20 mouse cellular contexts compared by ENCODE assay signal in genomic region chr10:99748668-99749260, GRCm38 (mm10). TPM values are rescaled to one million over a fixed set of nuclear protein-coding genes. Genes with fewer than 3 reads are reported as not detected.
DNase-seq lines count a peak whose midpoint lies in the region; ATAC-seq and TF ChIP-seq lines count a peak whose summit lies in the region.
"Had no signal": no experiment of that assay in that cellular context is flagged by ENCODE, and none has a peak within 500 bp of the region (broad histone marks: within the 10 kb centered on the region; RNA-seq: fewer than 3 reads in every experiment).

No protein-coding gene starts in this region.

- ATAC-seq in heart, embryonic 15.5 days (replicated peaks; ENCODE audit: insufficient number of reproducible peaks, insufficient read depth, low FRiP score, low read depth): 0 out of 2 replicates have a peak, but pooled peaks have one; percentile 10
- ATAC-seq in lung, postnatal 0 days: peak; percentile 67
- ATAC-seq: hindbrain, embryonic 16.5 days had no signal

- H3K9ac ChIP-seq in heart, embryonic 15.5 days: no peak overlapping the region
- no peak overlapping the region for H3K9ac ChIP-seq in lung, postnatal 0 days (replicated peaks; ENCODE audit: low read depth)
- H3K9ac ChIP-seq: embryonic facial prominence, embryonic 12.5 days; liver, embryonic 13.5 days; neural tube, embryonic 13.5 days had no signal

- DNase-seq in heart, adult 18-20 months: peak; percentile 13 to 54
- DNase-seq in heart, postnatal 25 days (ENCODE audit: low spot score): no peak
- peak; percentile 6 for DNase-seq in kidney, postnatal 14 days
- no peak for DNase-seq in kidney, adult 2 months
- DNase-seq in lung, postnatal 0 days (ENCODE audit: low spot score): peak; percentile 70
- no peak for DNase-seq in urinary bladder, postnatal 10 days (ENCODE audit: low spot score)
- DNase-seq in thymus, postnatal 14 days: no peak
- DNase-seq: adrenal gland, adult 8-10 months; B cell, adult 2 months; cerebellum, adult 2 months; gastrocnemius, postnatal 14 days; liver, embryonic 13.5 days had no signal

- no peaks in the 10 kb centered on the region for H3K4me1 ChIP-seq in kidney, adult 2 months (ENCODE audit: control insufficient read depth, insufficient read depth, low read length)
- H3K4me1 ChIP-seq in heart, embryonic 15.5 days (replicated peaks): no peaks in the 10 kb centered on the region
- no peaks in the 10 kb centered on the region for H3K4me1 ChIP-seq in lung, postnatal 0 days (ENCODE audit: insufficient read depth, low read depth, low read length)
- H3K4me1 ChIP-seq: embryonic facial prominence, embryonic 12.5 days; liver, embryonic 13.5 days; neural tube, embryonic 13.5 days had no signal

- H3K9me3 ChIP-seq in heart, embryonic 15.5 days (replicated peaks): no peaks in the 10 kb centered on the region
- H3K9me3 ChIP-seq in lung, postnatal 0 days (ENCODE audit: low read length): no peaks in the 10 kb centered on the region
- H3K9me3 ChIP-seq: embryonic facial prominence, embryonic 12.5 days; liver, embryonic 13.5 days; neural tube, embryonic 13.5 days had no signal

- H3K4me2 ChIP-seq in heart, embryonic 15.5 days: no peak overlapping the region
- H3K4me2 ChIP-seq in lung, postnatal 0 days (replicated peaks; ENCODE audit: low read depth, low read length): no peak overlapping the region
- H3K4me2 ChIP-seq: embryonic facial prominence, embryonic 12.5 days; liver, embryonic 13.5 days; midbrain, embryonic 11.5 days; neural tube, embryonic 13.5 days had no signal

- WGBS in kidney, adult 2 months: 60% methylated on average over 2 of the region's 2 CpGs
- WGBS in heart, embryonic 15.5 days: 70% methylated on average over 2 of the region's 2 CpGs
- 47% methylated on average over 2 of the region's 2 CpGs for WGBS in lung, postnatal 0 days

- H3K36me3 ChIP-seq in kidney, adult 2 months (ENCODE audit: control insufficient read depth, insufficient read depth, low read length): no peaks in the 10 kb centered on the region
- H3K36me3 ChIP-seq in heart, embryonic 15.5 days: no peaks in the 10 kb centered on the region
- H3K36me3 ChIP-seq in lung, postnatal 0 days (ENCODE audit: insufficient read depth, low read length): no peaks in the 10 kb centered on the region
- H3K36me3 ChIP-seq: embryonic facial prominence, embryonic 12.5 days; liver, embryonic 13.5 days; neural tube, embryonic 13.5 days had no signal

- H3K27me3 ChIP-seq in kidney, adult 2 months (replicated peaks; ENCODE audit: control insufficient read depth, insufficient read depth, low read length): no peaks in the 10 kb centered on the region
- H3K27me3 ChIP-seq in heart, embryonic 15.5 days: no peaks in the 10 kb centered on the region
- no peaks in the 10 kb centered on the region for H3K27me3 ChIP-seq in lung, postnatal 0 days (replicated peaks; ENCODE audit: insufficient read depth, low read length)
- H3K27me3 ChIP-seq: embryonic facial prominence, embryonic 12.5 days; liver, embryonic 13.5 days; neural tube, embryonic 13.5 days had no signal

- TF ChIP-seq POLR2A in kidney, adult 2 months (IDR thresholded peaks at IDR 0.05; ENCODE audit: low read depth, low read length): no peak

- peak; percentile 94 for TF ChIP-seq EP300 in lung, postnatal 0 days (IDR thresholded peaks at IDR 0.05)

- H3K4me3 ChIP-seq in kidney, adult 2 months (ENCODE audit: insufficient read depth, low read depth, low read length): no peak overlapping the region
- no peak overlapping the region for H3K4me3 ChIP-seq in heart, embryonic 15.5 days
- no peak overlapping the region for H3K4me3 ChIP-seq in lung, postnatal 0 days (ENCODE audit: low read depth, low read length)
- H3K4me3 ChIP-seq: embryonic facial prominence, embryonic 12.5 days; layer of hippocampus, adult 2 months; liver, embryonic 13.5 days; neural tube, embryonic 13.5 days had no signal

- H3K27ac ChIP-seq in kidney, adult 2 months (ENCODE audit: insufficient read depth, low read depth, low read length): no peak overlapping the region
- H3K27ac ChIP-seq in heart, embryonic 15.5 days: no peak overlapping the region
- H3K27ac ChIP-seq in lung, postnatal 0 days (ENCODE audit: low read length): peak overlapping the region; percentile 47
- H3K27ac ChIP-seq: embryonic facial prominence, embryonic 12.5 days; layer of hippocampus, adult 2 months; liver, embryonic 13.5 days; macrophage; neural tube, embryonic 13.5 days had no signal

- no peak for TF ChIP-seq CTCF in kidney, adult 2 months (conservative IDR thresholded peaks at IDR 0.05; ENCODE audit: insufficient read depth, insufficient read length, low read depth, low read length)
- TF ChIP-seq CTCF in lung, postnatal 0 days (IDR thresholded peaks at IDR 0.05): no peak

- intact Hi-C loops in heart, postnatal 25 days (cut with DNase I): loop anchor here (10.0 kb wide), 2 partner anchors 64 to 104 kb away; no protein-coding TSS in a partner anchor

RNA-seq across cellular contexts. Expression of gene Csl, which starts 10.7 kb away (rescaled TPM):
- total RNA-seq in heart, adult 18-20 months (2021): 1 to 10 TPM; 3.2 to 4.7 TPM
- total RNA-seq in heart, postnatal 25 days (2021): 1 to 10 TPM; 4.0 to 4.4 TPM
- polyA plus RNA-seq in kidney, adult 2 months (2012; rRNA removed): 0.08 and 0.09 TPM in 2 replicates
- polyA plus RNA-seq in heart, embryonic 15.5 days (2015; fragmentation: Nextera tagmentation; extraction: Ambion mirVana): 0.14 and 0.25 TPM in 2 replicates
- polyA plus RNA-seq in lung, postnatal 0 days (2015; fragmentation: Nextera tagmentation; extraction: Ambion mirVana): 0.08 TPM in 1 of 2 replicates, not detected in the other
- total RNA-seq: common myeloid progenitor, adult 5-6 weeks had no signal
- polyA plus RNA-seq: cerebellum, adult 2 months; liver, embryonic 13.5 days; macrophage; midbrain, embryonic 11.5 days had no signal

Comparison
In these comparisons a context has a peak if more than half of its experiments do, and no peak if none do; other contexts are left out.
1. DNase-seq: peak in heart, adult 18-20 months (2 of 2), kidney, postnatal 14 days (single experiment) and lung, postnatal 0 days (single experiment); none in heart, postnatal 25 days (single experiment), kidney, adult 2 months (single experiment), urinary bladder, postnatal 10 days (single experiment) and thymus, postnatal 14 days (single experiment).